Mouse (Mus musculus) brain, embryonic 18.5 days (tissue): ENCODE results near the gene Wdr46.

Source experiments
- DNase-seq: peaks from one replicate; pipeline ENCODE4 v3.0.0-alpha.2; 2012; ENCODE audit warnings: low read depth, low spot score

Wdr46 gene

GRCm38 (mm10) chr17:33928251-33928947 lies 12.1 kb upstream of the Wdr46 start:
- DNase-seq, result no peak

- peak; percentile 85 for DNase-seq
Observed at GRCm38 (mm10) chr17:33929371-33930279, 10.8 kb upstream of the Wdr46 start, which contains the start of gene Rgl2. Rgl2 (plus strand) TSS chr17:33929543.

GRCm38 (mm10) chr17:33930280-33931158 lies 9.9 kb upstream of the Wdr46 start:
- no peak for DNase-seq

DNA sequence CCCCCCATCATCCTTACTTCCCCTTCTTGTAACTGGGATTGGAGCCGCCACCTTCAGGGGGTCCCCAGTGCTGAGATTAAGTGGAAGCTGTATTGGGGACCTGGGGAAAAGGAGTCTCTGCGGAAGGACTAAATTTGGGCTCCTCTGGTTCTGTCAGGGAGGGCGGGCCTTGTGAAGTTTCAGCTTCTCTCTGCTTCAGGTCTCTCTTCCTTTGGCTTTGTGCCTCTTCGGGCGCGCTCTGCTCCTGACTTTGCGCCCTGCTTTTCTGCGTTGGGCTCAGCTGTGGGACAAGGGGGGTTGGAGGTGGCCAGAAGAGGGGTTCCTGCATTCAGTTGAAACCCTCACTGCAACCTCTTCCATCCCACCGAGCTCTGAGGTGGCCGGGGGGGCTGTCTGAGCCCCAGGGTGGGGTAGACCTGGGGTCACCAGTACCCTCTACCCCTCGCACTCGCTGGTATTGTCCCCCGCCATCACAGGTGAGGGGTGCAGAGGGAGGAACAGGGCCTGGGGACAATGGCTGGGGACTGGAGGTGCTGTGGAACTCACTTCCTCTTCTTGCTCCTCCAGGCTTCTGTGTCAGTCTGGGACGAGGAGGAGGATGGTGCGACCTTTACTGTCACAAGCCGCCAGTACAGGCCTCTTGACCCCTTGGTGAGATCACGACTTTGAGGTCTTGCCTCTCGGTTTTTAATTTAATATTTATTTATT lies 9.1 kb upstream of the Wdr46 start:
- DNase-seq, result no peak

DNA sequence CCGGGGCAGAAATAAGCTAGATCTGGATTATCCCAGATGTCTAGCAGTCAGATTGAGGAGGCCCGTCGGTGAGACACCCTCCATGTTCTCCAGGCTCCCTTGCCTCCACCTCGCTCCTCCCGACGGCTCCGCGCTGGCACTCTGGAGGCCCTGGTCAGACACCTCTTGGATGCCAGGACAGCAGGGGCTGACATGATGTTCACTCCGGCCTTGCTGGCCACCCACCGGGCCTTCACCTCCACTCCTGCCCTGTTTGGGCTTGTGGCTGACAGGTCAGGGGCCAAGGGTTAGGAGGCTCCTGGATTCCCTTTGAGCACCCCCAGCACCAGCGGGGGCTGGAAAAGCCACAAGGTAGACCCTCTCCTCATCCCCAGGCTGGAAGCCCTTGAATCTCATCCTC lies 8.5 kb upstream of the Wdr46 start:
- no peak for DNase-seq

DNA sequence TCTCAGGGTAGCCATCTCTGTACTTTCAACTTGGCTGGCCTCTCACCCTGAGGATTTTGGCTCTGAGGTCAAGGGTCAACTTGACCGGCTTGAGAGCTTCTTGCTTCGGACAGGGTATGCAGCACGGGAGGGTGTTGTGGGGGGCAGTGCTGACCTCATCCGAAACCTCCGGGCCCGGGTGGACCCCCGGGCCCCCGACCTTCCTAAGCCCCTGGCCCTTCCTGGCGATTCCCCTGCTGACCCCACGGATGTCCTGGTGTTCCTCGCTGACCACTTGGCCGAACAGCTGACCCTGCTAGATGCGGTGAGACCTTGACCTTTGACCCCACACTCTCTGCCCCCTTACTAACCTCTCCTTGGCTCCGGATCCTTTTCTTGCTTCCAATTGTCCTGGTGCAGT lies 8.0 kb upstream of the Wdr46 start:
- no peak for DNase-seq

- DNase-seq, result no peak
Observed at GRCm38 (mm10) chr17:33932970-33933369, 7.5 kb upstream of the Wdr46 start.

- no peak for DNase-seq
Observed at GRCm38 (mm10) chr17:33935422-33936055, 4.9 kb upstream of the Wdr46 start.

DNA sequence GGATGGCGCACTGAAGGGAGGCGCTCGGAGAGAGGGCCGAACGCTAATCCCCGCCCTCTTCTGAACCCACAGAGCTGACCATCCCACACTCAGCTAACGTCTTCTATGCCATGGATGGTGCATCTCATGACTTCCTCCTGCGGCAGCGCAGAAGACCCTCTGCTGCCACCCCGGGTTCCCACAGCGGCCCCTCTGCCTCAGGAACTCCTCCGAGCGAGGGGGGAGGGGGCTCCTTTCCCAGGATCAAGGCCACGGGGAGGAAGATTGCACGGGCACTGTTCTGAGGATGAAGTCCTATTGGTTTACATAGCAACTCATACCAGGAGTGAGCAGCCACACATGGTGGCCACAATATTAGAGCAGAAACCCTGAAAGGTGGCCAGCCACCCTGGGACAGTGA lies 3.5 kb upstream of the Wdr46 start:
- DNase-seq, result no peak

- DNase-seq, result no peak
Observed at GRCm38 (mm10) chr17:33938783-33939182, 1.7 kb upstream of the Wdr46 start.

GRCm38 (mm10) chr17:33940981-33941380 lies 521 bp downstream of the Wdr46 start:
- no peak for DNase-seq

DNA sequence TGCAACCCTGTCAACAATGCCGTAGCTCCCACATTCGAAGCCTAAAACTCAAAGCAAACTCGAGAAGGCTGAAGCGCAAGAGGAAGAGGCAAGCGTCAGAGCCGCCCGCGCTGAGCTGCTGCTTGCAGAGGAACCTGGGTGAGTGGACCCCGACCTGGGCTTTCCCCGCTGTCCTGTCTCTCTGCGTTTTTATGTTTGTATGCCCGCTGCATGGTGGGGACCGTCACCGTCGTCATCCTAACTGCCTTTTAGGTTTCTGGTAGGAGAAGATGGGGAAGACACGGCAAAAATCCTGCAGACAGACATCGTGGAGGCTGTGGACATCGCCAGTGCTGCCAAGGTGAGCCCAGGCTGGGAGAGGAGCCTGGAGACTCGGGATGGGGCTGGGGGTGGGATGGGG lies 921 bp downstream of the Wdr46 start:
- no peak for DNase-seq

DNA sequence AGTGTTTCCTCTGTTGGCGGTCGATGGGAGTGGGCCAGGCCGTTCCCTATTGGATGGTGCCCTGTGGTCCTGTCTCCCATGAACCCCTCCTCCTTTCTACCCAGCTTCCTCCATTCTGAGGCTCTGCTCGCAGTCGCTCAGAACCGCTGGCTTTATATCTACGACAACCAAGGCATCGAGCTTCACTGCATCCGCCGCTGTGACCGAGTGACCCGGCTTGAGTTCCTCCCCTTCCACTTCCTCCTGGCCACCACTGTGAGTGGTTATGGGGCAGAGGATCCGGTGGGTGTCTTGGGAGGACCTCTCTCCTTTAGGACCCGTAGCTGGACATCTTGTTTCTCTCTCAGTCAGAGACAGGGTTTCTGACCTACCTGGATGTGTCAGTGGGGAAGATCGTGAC lies 3.0 kb downstream of the Wdr46 start:
- no peak for DNase-seq

DNA sequence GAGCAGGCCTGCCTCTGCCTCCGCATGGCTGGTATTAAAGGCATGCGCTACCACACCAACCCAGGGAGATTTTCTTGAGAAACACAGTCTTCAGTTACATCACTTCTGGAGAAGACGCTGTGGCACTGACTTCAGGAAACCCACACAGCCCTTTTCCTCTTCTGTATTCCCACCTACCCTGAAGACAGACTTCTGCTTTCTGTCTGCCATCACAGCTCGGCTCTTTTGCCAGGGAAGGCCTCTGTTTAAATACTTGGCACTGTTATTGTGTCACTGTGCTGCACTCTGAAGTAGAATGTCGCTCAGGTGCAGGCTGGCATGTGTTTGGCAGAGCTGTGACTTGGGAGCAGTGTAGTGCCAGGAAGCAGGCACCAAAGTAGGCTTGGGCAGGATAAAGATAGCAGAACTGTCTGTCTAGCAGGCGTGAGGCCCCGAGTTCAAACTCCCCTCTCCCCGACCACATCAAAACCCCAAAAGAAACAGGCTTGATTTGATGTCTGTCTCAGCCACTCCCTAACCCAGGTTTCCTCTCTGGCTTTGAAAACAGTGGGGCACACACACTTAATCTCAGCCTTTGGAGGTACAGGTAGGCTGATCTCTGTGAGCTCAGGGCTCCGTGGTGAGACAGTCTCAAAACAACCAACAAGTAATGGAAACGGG lies 7.1 kb downstream of the Wdr46 start:
- DNase-seq, result no peak

DNA sequence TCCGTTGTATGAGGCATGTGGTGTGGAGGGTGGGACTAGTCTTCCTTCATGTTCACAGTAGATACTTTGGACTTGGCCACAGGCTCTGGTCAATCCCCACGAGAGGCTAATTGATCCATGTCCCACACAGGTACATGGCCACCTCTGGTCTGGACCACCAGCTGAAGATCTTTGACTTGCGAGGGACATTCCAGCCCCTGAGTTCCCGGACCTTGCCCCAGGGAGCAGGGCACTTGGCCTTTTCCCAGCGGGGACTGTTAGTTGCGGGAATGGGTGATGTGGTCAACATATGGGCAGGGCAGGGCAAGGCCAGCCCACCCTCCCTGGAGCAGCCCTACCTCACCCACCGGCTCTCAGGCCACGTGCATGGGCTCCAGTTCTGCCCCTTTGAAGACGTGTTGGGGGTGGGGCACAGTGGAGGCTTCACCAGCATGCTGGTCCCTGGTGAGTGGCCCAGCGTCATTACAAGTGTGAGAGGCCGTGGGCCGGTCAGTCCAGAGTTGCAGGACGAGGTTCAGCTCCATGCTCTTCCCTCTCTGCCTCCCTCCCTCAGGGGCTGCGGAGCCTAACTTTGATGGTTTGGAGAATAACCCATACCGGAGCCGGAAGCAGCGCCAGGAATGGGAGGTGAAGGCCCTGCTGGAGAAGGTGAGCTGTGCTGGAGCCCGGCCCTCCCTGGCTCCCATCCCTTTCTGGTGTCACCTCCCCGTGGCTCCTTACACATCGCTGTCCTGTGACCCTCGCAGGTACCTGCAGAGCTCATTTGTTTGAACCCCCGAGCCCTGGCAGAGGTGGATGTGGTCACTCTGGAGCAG lies 7.8 kb downstream of the Wdr46 start:
- DNase-seq, result no peak

DNA sequence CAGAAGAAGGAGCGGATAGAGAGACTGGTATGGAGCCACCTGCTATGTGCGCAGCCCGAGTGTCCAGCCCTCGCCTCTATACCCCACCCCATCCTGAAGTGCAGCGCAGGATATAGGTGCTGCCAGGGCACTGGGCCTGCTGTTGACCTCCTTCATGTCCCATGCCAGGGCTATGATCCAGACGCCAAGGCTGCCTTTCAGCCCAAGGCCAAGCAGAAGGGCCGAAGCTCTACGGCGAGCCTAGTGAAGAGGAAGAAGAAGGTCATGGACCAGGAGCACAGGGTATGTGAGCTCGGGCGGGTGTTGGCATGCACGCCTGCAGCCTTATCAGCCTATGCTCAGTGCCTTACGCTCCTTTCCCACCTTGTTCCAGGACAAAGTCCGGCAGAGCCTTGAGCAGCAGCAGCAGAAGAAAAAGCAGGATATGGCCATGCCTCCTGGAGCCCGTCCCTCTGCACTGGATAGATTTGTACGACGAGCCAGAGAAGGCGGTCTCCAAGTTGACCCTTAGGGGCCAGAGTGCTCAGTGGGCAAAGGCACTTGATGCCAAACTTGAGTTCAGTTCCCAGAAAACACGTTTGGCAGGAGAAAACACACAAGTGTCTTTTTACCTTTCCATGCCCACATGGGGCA lies 8.6 kb downstream of the Wdr46 start:
- no peak for DNase-seq

GRCm38 (mm10) chr17:33950131-33950625 lies 9.7 kb downstream of the Wdr46 start:
- no peak for DNase-seq

GRCm38 (mm10) chr17:33951021-33951946 lies 10.8 kb downstream of the Wdr46 start, which contains the start of gene B3galt4:
B3galt4 (minus strand) TSS chr17:33951488.
- DNase-seq, result peak; percentile 80
